Mouse (Mus musculus): ENCODE results near the gene Utrn. TPM values are rescaled to one million over a fixed set of nuclear protein-coding genes. Genes with fewer than 3 reads are reported as not detected.

Gene Utrn
- polyA plus RNA-seq, 1 experiment: 33.5 TPM

- Histone ChIP-seq H3K4me1 (ENCODE audit: control insufficient read depth, insufficient read depth, low read length) (no peaks in the 10 kb centered on the region), H3K27ac (ENCODE audit: insufficient read depth, low read length) (no peak overlapping the region), H3K27me3 (ENCODE audit: control insufficient read depth, insufficient read depth, low read length) (no peaks in the 10 kb centered on the region), H3K4me3 (replicated peaks; ENCODE audit: insufficient read depth, low read depth, low read length) (no peak overlapping the region)
- WGBS: 83% methylated on average over 4 of the region's 4 CpGs
- no peak for DNase-seq
- TF ChIP-seq POLR2A (IDR thresholded peaks at IDR 0.05; ENCODE audit: borderline replicate concordance, insufficient read depth, low read length): no peak
- TF ChIP-seq CTCF (IDR thresholded peaks at IDR 0.05; ENCODE audit: borderline replicate concordance, insufficient read depth, low read depth, low read length): no peak
These were observed 12.7 kb upstream of the Utrn start for GRCm38 (mm10) chr10:12881911-12882310.

- no peaks in the 10 kb centered on the region for H3K4me1 ChIP-seq (ENCODE audit: control insufficient read depth, insufficient read depth, low read length)
- 62% methylated on average over 3 of the region's 3 CpGs for WGBS
- TF ChIP-seq CTCF (IDR thresholded peaks at IDR 0.05; ENCODE audit: borderline replicate concordance, insufficient read depth, low read depth, low read length) (no peak), POLR2A (IDR thresholded peaks at IDR 0.05; ENCODE audit: borderline replicate concordance, insufficient read depth, low read length) (no peak)
- no peak overlapping the region for H3K27ac ChIP-seq (ENCODE audit: insufficient read depth, low read length)
- H3K27me3 ChIP-seq (ENCODE audit: control insufficient read depth, insufficient read depth, low read length): no peaks in the 10 kb centered on the region
- H3K4me3 ChIP-seq (replicated peaks; ENCODE audit: insufficient read depth, low read depth, low read length): no peak overlapping the region
- no peak for DNase-seq
These were observed 10.1 kb upstream of the Utrn start for GRCm38 (mm10) chr10:12879313-12879695.

- Histone ChIP-seq H3K27me3 (ENCODE audit: control insufficient read depth, insufficient read depth, low read length) (no peaks in the 10 kb centered on the region), H3K4me3 (replicated peaks; ENCODE audit: insufficient read depth, low read depth, low read length) (no peak overlapping the region), H3K27ac (ENCODE audit: insufficient read depth, low read length) (no peak overlapping the region), H3K4me1 (ENCODE audit: control insufficient read depth, insufficient read depth, low read length) (no peaks in the 10 kb centered on the region)
- DNase-seq: no peak
- WGBS: 38% methylated on average over 14 of the region's 14 CpGs
- TF ChIP-seq CTCF (IDR thresholded peaks at IDR 0.05; ENCODE audit: borderline replicate concordance, insufficient read depth, low read depth, low read length) (no peak), POLR2A (IDR thresholded peaks at IDR 0.05; ENCODE audit: borderline replicate concordance, insufficient read depth, low read length) (no peak)
These were observed 9.6 kb upstream of the Utrn start for GRCm38 (mm10) chr10:12878661-12879312.

GRCm38 (mm10) chr10:12876426-12876825 lies 7.3 kb upstream of the Utrn start:
- no peaks in the 10 kb centered on the region for H3K27me3 ChIP-seq (ENCODE audit: control insufficient read depth, insufficient read depth, low read length)
- WGBS: 72% methylated on average over 3 of the region's 3 CpGs
- H3K4me3 ChIP-seq (replicated peaks; ENCODE audit: insufficient read depth, low read depth, low read length): no peak overlapping the region
- H3K4me1 ChIP-seq (ENCODE audit: control insufficient read depth, insufficient read depth, low read length): no peaks in the 10 kb centered on the region
- DNase-seq: no peak
- no peak for TF ChIP-seq POLR2A (IDR thresholded peaks at IDR 0.05; ENCODE audit: borderline replicate concordance, insufficient read depth, low read length)
- no peak for TF ChIP-seq CTCF (IDR thresholded peaks at IDR 0.05; ENCODE audit: borderline replicate concordance, insufficient read depth, low read depth, low read length)
- no peak overlapping the region for H3K27ac ChIP-seq (ENCODE audit: insufficient read depth, low read length)

GRCm38 (mm10) chr10:12875410-12875809 lies 6.2 kb upstream of the Utrn start:
- no peak overlapping the region for H3K4me3 ChIP-seq (replicated peaks; ENCODE audit: insufficient read depth, low read depth, low read length)
- 92% methylated on average over 4 of the region's 4 CpGs for WGBS
- no peak for DNase-seq
- H3K27ac ChIP-seq (ENCODE audit: insufficient read depth, low read length): no peak overlapping the region
- TF ChIP-seq POLR2A (IDR thresholded peaks at IDR 0.05; ENCODE audit: borderline replicate concordance, insufficient read depth, low read length) (no peak), CTCF (IDR thresholded peaks at IDR 0.05; ENCODE audit: borderline replicate concordance, insufficient read depth, low read depth, low read length) (no peak)
- no peaks in the 10 kb centered on the region for H3K4me1 ChIP-seq (ENCODE audit: control insufficient read depth, insufficient read depth, low read length)
- H3K27me3 ChIP-seq (ENCODE audit: control insufficient read depth, insufficient read depth, low read length): no peaks in the 10 kb centered on the region

GRCm38 (mm10) chr10:12874577-12875277 lies 5.6 kb upstream of the Utrn start:
- no peaks in the 10 kb centered on the region for H3K4me1 ChIP-seq (ENCODE audit: control insufficient read depth, insufficient read depth, low read length)
- TF ChIP-seq POLR2A (IDR thresholded peaks at IDR 0.05; ENCODE audit: borderline replicate concordance, insufficient read depth, low read length) (no peak), CTCF (IDR thresholded peaks at IDR 0.05; ENCODE audit: borderline replicate concordance, insufficient read depth, low read depth, low read length) (no peak)
- DNase-seq: no peak
- H3K27ac ChIP-seq (ENCODE audit: insufficient read depth, low read length): no peak overlapping the region
- WGBS: 79% methylated on average over 8 of the region's 8 CpGs
- H3K4me3 ChIP-seq (replicated peaks; ENCODE audit: insufficient read depth, low read depth, low read length): no peak overlapping the region
- H3K27me3 ChIP-seq (ENCODE audit: control insufficient read depth, insufficient read depth, low read length): no peaks in the 10 kb centered on the region

- Histone ChIP-seq H3K4me3 (replicated peaks; ENCODE audit: insufficient read depth, low read depth, low read length) (peak overlapping the region; percentile 90), H3K4me1 (ENCODE audit: control insufficient read depth, insufficient read depth, low read length) (no peaks in the 10 kb centered on the region), H3K27ac (ENCODE audit: insufficient read depth, low read length) (no peak overlapping the region), H3K27me3 (ENCODE audit: control insufficient read depth, insufficient read depth, low read length) (no peaks in the 10 kb centered on the region)
- DNase-seq: no peak
- WGBS: 40% methylated on average over 1 of the region's 1 CpGs
- TF ChIP-seq POLR2A (IDR thresholded peaks at IDR 0.05; ENCODE audit: borderline replicate concordance, insufficient read depth, low read length) (no peak), CTCF (IDR thresholded peaks at IDR 0.05; ENCODE audit: borderline replicate concordance, insufficient read depth, low read depth, low read length) (no peak)
These were observed 681 bp upstream of the Utrn start for GRCm38 (mm10) chr10:12869846-12870245.
